Mouse (Mus musculus) CH12.LX (cell line): ENCODE results near the gene Gm45837. TPM values are rescaled to one million over a fixed set of nuclear protein-coding genes. Genes with fewer than 3 reads are reported as not detected.

ENCODE experiments used
- DNase-seq: peaks from one replicate; pipeline ENCODE4 v3.0.0-alpha.2; 2013; ENCODE audit errors: extremely low read depth
- H3K27ac ChIP-seq: 2 replicates; pipeline ENCODE4 v1.5.1; 2012; ENCODE audit warnings: low read depth, mild to moderate bottlenecking, control low read depth, moderate library complexity; ENCODE audit not compliant: insufficient read depth
- H3K27me3 ChIP-seq: replicated peaks from 2 replicates; pipeline ENCODE3; 2012; ENCODE audit warnings: inconsistent platforms
- H3K36me3 ChIP-seq, 2 experiments: replicated peaks in 1 of 2; 2 replicates each; pipeline versions ENCODE3 to v1.6.1; 2012; ENCODE audit warnings: inconsistent platforms in 1 of 2, low read length in 1 of 2, mild to moderate bottlenecking in 1 of 2, mixed read lengths in 1 of 2, moderate library complexity in 1 of 2; ENCODE audit not compliant: control insufficient read depth in 1 of 2, insufficient read depth in 1 of 2
- H3K4me1 ChIP-seq, 2 experiments: 2 replicates each; pipeline ENCODE4 v1.6.1; 2012; ENCODE audit warnings: inconsistent platforms in 1 of 2, moderate library complexity in 1 of 2; ENCODE audit not compliant: insufficient read depth in 2 of 2, control insufficient read depth in 1 of 2
- H3K4me2 ChIP-seq: 2 replicates; pipeline ENCODE4 v1.6.1; 2012; ENCODE audit warnings: low read depth, mild to moderate bottlenecking, control low read depth; ENCODE audit not compliant: poor library complexity, insufficient read depth, severe bottlenecking
- H3K4me3 ChIP-seq, 3 experiments: fragments of 150-350 bp in 1 of 3; sonication (generic) in 1 of 3; replicated peaks in 1 of 3; 2 replicates each; pipeline versions ENCODE3 to v1.5.1; 2011 to 2012; ENCODE audit warnings: low read depth in 2 of 3, low read length in 2 of 3, mild to moderate bottlenecking in 2 of 3, moderate library complexity in 2 of 3, control low read depth in 1 of 3, improper control_type of control experiment in 1 of 3, inconsistent platforms in 1 of 3, mixed read lengths in 1 of 3; ENCODE audit not compliant: poor library complexity in 1 of 3
- H3K79me2 ChIP-seq: replicated peaks from 2 replicates; pipeline ENCODE4 v1.6.1; 2012; ENCODE audit warnings: mild to moderate bottlenecking, moderate library complexity; ENCODE audit not compliant: control insufficient read depth, poor library complexity, insufficient read depth, severe bottlenecking; ENCODE audit errors: extremely low read depth
- H3K9ac ChIP-seq: 2 replicates; pipeline ENCODE4 v1.6.1; 2012; ENCODE audit warnings: low read depth, mild to moderate bottlenecking, control low read depth, moderate library complexity; ENCODE audit not compliant: insufficient read depth
- H3K9me3 ChIP-seq: replicated peaks from 2 replicates; pipeline ENCODE3; 2012; ENCODE audit warnings: low read length, inconsistent platforms, mixed read lengths
- CHD1 ChIP-seq: IDR thresholded peaks from 2 replicates; pipeline ENCODE4 v1.6.1; 2012; ENCODE audit warnings: low read depth, low read length, improper control_type of control experiment, inconsistent platforms
- CHD2 ChIP-seq: IDR thresholded peaks from 2 replicates; pipeline ENCODE4 v1.6.1; 2011; ENCODE audit warnings: low read length, improper control_type of control experiment
- HCFC1 ChIP-seq: IDR thresholded peaks from 2 replicates; pipeline ENCODE4 v1.6.1; 2012; ENCODE audit warnings: low read depth, mild to moderate bottlenecking, inconsistent platforms, low read length, improper control_type of control experiment
- JUND ChIP-seq: conservative IDR thresholded peaks from 2 replicates; pipeline ENCODE4 v1.6.1; 2011; ENCODE audit warnings: low read depth, low read length, improper control_type of control experiment
- KAT2A ChIP-seq: IDR thresholded peaks from 2 replicates; pipeline ENCODE4 v1.6.1; 2012; ENCODE audit warnings: low read length, improper control_type of control experiment, inconsistent platforms; ENCODE audit not compliant: insufficient replicate concordance
- MAFK ChIP-seq: IDR thresholded peaks from 2 replicates; pipeline ENCODE4 v1.6.1; 2011; ENCODE audit warnings: low read length, improper control_type of control experiment; ENCODE audit not compliant: insufficient replicate concordance
- NELFE ChIP-seq: IDR thresholded peaks from 2 replicates; pipeline ENCODE4 v1.6.1; 2011; ENCODE audit warnings: low read depth, low read length, improper control_type of control experiment
- TBP ChIP-seq: conservative IDR thresholded peaks from 2 replicates; pipeline ENCODE4 v1.6.1; 2011; ENCODE audit warnings: low read depth, low read length, improper control_type of control experiment
- TCF12 ChIP-seq: IDR thresholded peaks from 2 replicates; pipeline ENCODE4 v1.6.1; 2014; ENCODE audit warnings: low read depth, mild to moderate bottlenecking, inconsistent platforms, low read length, improper control_type of control experiment
- USF1 ChIP-seq: IDR thresholded peaks from 2 replicates; pipeline ENCODE4 v1.6.1; 2014; ENCODE audit warnings: low read depth, mild to moderate bottlenecking, inconsistent platforms, low read length, improper control_type of control experiment
- USF2 ChIP-seq: conservative IDR thresholded peaks from 2 replicates; pipeline ENCODE4 v1.6.1; 2011; ENCODE audit warnings: low read depth, low read length, improper control_type of control experiment
- ZC3H11A ChIP-seq: IDR thresholded peaks from 2 replicates; pipeline ENCODE4 v1.6.1; 2012; ENCODE audit warnings: low read depth, mild to moderate bottlenecking, inconsistent platforms, low read length, improper control_type of control experiment
- ZKSCAN1 ChIP-seq: IDR thresholded peaks from 2 replicates; pipeline ENCODE4 v1.6.1; 2012; ENCODE audit warnings: low read depth, inconsistent platforms, low read length, improper control_type of control experiment, borderline replicate concordance
- dilution Hi-C: fragments of 300-500 bp; cut with MboI; formaldehyde crosslinking; loops from 2 replicates; pipeline ENCODE4 v1.14.3; 2020; ENCODE audit warnings: low sequenced_read_pairs; ENCODE audit not compliant: extremely low pct_unique_long_range_greater_than_20kb, extremely low pct_ligation_motif_present
- in situ Hi-C: fragments of 300-500 bp; cut with MboI; formaldehyde crosslinking; loops from 3 replicates; pipeline ENCODE4 v1.14.3; 2019; ENCODE audit warnings: low sequenced_read_pairs, low pct_ligation_motif_present, low pct_unique_long_range_greater_than_20kb, mixed read lengths
- polyA plus RNA-seq: library from polyadenylated mRNA; unstranded; fragments of >175 nt; gene quantifications from 2 replicates; pipeline ENCODE4 v1.2.1, GENCODE M21; 2012; ENCODE audit warnings: low read depth; ENCODE audit not compliant: insufficient read length
- total RNA-seq, 2 experiments: library from RNA; depleted of rRNA; stranded (reverse); fragments of 300-350 nt in 1 of 2; fragments of >200 nt in 1 of 2; gene quantifications; 2 replicates each; pipeline ENCODE4 v1.2.3; 2012 to 2014

Gene Gm45837
- total and polyA plus RNA-seq, 3 experiments = 0.04 to 0.84 TPM; not detected in 1

GRCm38 (mm10) chr7:101465850-101466580 is 55.3 kb downstream of the Gm45837 start:
- Histone ChIP-seq H3K9ac (no peak overlapping the region), H3K36me3 (no peaks in the 10 kb centered on the region), H3K27ac (no peak overlapping the region), H3K9me3 (no peaks in the 10 kb centered on the region), H3K79me2 (no peaks in the 10 kb centered on the region), H3K4me1 (no peaks in the 10 kb centered on the region), H3K4me2 (no peak overlapping the region), H3K4me3 (no peak overlapping the region), H3K27me3 (peaks cover 94% of the 10 kb centered on the region)
- in situ Hi-C loops = no loop called here
- no peak for DNase-seq
- TF ChIP-seq ZKSCAN1 = no peak
- TF ChIP-seq NELFE = no peak
- no peak for TF ChIP-seq TCF12
- no peak for TF ChIP-seq USF1
- TF ChIP-seq KAT2A = no peak
- no peak for TF ChIP-seq CHD1
- no peak for TF ChIP-seq JUND
- TF ChIP-seq USF2 = no peak
- TF ChIP-seq HCFC1 = no peak
- dilution Hi-C loops = no loop called here

- TF ChIP-seq ZC3H11A (no peak), CHD2 (no peak)
- Histone ChIP-seq H3K9me3 (no peaks in the 10 kb centered on the region), H3K27ac (no peak overlapping the region), H3K4me1 (no peaks in the 10 kb centered on the region), H3K27me3 (peaks cover 94% of the 10 kb centered on the region), H3K4me2 (no peak overlapping the region), H3K4me3 (no peak overlapping the region), H3K9ac (no peak overlapping the region), H3K36me3 (no peaks in the 10 kb centered on the region), H3K79me2 (no peaks in the 10 kb centered on the region)
- in situ Hi-C loops = no loop called here
- dilution Hi-C loops = no loop called here
- no peak for DNase-seq
Measured at GRCm38 (mm10) chr7:101466581-101467081, 55.9 kb downstream of the Gm45837 start.

- H3K27ac ChIP-seq = no peak overlapping the region
- no peak for TF ChIP-seq MAFK
- TF ChIP-seq ZKSCAN1 = no peak
- no peak for TF ChIP-seq TBP
- no peaks in the 10 kb centered on the region for H3K36me3 ChIP-seq
- peaks cover 90% of the 10 kb centered on the region for H3K27me3 ChIP-seq
- no peaks in the 10 kb centered on the region for H3K4me1 ChIP-seq
- H3K4me2 ChIP-seq = no peak overlapping the region
- H3K79me2 ChIP-seq = no peaks in the 10 kb centered on the region
- H3K9ac ChIP-seq = no peak overlapping the region
- H3K9me3 ChIP-seq = no peaks in the 10 kb centered on the region
- dilution Hi-C loops (no loop called here), in situ Hi-C loops (no loop called here)
- DNase-seq = no peak
- H3K4me3 ChIP-seq = no peak overlapping the region
Measured at GRCm38 (mm10) chr7:101471423-101471822, 60.7 kb downstream of the Gm45837 start.
